Mouse (Mus musculus) spleen, adult 12 weeks (tissue): ENCODE results near the gene 0610010F05Rik.
"Not testable (repeated sequence)": the region's sequence is repeated elsewhere in the genome, so short reads cannot be mapped to it uniquely, and the experiment has no call there.

ENCODE experiments used
- DNase-seq: peaks from one replicate; pipeline ENCODE4 v3.0.0; 2022; ENCODE audit warnings: low spot score

The 0610010F05Rik gene

GRCm38 (mm10) chr11:23632945-23633878, at the start of gene 0610010F05Rik:
Gene 0610010F05Rik (minus strand): TSS chr11:23633639.
- DNase-seq: peak; percentile 80

GRCm38 (mm10) chr11:23682561-23682960, 49.1 kb upstream of the 0610010F05Rik start:
- DNase-seq: no peak

DNA sequence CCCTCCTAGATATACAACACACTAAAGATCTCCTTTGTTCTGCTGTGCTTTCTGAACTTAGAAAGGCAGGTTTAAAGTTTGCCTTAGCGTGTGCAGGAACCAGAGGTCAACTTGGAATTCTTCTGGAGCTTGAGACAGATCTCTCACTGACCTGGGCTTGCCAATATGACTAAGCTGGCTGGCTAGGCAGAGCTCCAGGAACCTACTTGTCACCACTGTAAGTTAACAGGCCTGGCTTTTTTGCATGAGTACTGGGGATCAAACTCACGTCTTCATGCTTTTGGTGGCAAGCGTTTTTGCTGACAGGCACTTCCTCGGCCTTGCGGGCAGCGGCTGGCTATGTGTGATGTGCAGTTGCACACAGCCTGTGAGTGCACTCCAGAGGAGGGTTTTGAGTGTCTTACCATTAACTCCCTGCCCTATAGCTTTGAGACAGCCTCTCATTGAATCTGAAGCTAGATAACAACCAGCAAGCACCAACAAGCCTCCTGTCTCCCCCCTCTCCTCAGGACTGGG, 47.1 kb upstream of the 0610010F05Rik start:
- DNase-seq: no peak

DNA sequence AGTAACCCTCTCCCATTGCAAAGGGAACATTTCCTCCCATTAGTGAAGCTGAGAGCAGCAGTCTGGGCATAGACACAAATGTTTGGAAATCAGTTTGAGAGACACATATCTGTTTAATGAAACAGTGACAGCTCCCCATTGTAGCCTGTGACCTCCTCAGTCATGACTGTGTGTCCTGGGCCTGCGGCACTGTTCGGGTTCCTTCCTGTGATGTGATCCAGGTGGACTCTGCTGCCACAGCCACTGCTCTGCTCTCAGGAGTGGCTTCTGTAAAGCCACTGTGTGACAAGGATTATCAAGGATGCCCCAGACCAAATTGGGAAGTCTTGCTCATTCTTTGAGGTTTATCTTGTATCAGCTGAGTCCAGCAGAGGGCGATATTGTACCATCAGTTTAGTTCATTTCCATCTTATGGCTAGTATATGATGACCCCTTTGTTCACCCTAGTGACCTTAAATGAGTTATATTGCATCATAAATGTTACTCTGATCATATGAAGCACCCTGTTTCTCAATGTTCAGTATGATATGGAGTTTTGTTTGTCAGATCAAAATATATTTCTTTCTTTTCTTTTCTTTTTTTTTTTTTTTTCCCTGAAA, 45.7 kb upstream of the 0610010F05Rik start:
- peak; percentile 40 for DNase-seq

DNA sequence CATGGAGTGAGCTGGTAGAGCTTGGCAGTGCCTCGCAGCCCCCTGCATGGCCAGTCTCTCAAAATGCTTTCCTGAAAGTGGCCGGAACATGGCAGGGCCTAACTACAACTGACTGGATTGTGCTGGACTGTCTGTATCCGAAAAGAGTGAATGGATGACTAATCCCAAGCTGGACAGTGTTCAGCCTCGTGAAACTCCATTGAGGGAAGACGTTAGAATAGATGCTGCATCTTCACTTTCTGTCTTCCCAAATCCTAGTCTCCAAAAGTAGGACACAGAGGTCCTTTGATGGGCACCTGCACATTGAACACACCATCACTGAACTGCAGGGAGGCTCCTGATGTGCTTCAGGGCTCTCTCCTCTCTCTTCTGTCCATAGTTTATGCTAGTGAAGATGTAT, 42.7 kb upstream of the 0610010F05Rik start:
- no peak for DNase-seq

DNA sequence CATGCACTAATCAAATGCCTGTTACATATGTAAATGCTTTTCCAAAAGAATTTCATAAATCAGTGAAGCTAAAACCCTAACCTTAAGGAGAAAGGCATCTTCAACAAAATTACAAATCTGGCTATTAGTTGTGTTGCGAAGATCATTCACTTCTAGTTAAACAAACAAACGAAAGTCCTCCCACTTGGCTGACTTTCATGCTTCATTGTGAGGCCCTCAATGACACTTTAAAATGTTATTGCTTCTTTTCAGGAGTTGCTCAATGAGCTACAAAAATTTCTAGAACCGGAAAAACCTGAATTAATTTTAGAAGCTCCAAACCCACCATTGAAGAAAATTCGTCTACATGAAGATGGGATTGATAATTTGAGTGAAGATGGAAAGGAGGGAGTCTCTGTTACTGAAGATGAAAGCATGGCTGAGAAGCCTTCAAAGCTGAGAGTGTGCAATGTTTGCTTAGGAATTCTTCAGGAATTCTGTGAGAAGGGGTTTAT, 38.9 kb upstream of the 0610010F05Rik start:
- no peak for DNase-seq

- DNase-seq: no peak
Observed at GRCm38 (mm10) chr11:23667128-23667527, 33.7 kb upstream of the 0610010F05Rik start.

DNA sequence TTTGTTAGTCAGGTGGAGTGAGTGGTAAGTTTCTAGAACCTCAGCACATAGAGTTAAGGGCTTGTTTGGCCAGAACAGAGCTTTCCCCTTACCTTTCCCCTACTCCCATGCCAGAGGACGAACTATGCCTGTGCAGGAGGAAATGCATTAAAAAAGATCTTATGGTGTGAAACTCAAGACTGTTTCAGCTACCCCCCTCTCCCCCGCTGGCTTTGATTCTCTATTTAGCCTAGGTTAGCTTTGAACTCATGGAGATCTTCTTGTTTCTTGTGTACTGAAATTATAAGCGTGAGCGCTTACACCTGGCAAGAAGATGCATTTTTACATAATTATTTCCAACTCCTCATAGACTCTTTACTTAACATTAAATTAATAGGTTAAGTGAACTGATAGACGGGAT, 33.1 kb upstream of the 0610010F05Rik start:
- DNase-seq: no peak

GRCm38 (mm10) chr11:23665798-23666501, 32.5 kb upstream of the 0610010F05Rik start, which contains the start of gene Pex13:
Gene Pex13 (minus strand): TSS chr11:23665959.
- peak; percentile 83 for DNase-seq

- no peak for DNase-seq
Observed at GRCm38 (mm10) chr11:23665311-23665786, 31.9 kb upstream of the 0610010F05Rik start, which contains the start of gene Pus10. Gene Pus10 (plus strand): TSS chr11:23665674.

DNA sequence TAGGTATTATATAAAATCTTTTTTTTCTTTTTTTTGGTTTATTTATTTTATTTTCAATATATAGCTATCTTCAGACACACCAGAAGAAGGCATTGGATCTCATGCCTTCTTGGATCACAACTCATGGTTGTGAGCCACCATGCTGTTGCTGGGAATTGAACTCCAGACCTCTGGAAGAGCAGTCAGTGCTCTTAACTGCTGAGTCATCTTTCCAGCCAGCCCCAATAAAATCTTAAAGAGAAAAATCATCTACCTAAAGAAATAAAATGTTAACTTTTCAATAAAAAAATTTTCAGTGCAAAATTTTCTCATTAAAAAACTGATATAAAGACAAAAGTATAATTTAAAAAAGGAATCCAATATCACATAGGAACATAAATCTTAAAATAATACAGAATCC, 30.8 kb upstream of the 0610010F05Rik start:
- DNase-seq: no peak

DNA sequence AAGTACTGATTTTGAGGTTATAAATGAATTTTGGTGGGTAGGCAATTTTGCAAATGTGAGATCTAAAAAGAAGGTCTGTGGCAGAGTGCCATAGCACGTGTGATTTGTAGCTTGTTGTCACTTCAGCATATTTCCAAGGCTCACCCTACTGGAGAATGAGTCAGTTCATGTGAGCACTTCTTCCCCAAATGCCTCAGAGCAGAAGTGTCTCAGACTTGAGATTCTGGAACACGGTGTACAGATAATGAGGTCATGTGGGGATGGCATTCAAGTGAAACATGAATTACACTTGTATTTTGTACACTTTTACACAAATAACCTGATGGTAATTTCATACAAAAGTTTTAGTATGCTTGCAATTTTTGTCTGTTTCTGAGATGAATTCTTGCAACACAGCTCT, 24.4 kb upstream of the 0610010F05Rik start:
- DNase-seq: no peak

DNA sequence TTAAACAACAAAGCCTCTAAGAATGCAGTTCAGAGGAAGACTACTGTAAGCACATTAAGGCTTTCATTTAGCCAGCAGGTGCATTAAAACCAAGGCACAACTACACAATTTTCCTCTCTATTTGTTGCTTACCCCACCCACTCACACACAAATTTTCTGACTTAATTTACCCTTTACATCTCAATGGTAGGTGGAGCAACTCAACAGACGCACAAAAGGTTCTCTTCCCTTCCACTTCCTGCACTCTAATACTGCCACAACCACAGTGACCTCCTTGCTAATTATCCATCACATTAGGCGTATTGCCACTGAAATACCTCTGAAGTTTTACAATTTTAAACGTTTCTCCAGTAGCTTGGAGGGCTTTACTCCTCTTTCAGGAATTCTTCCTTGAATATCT, 20.2 kb upstream of the 0610010F05Rik start:
- no peak for DNase-seq

- DNase-seq: no peak
Observed at GRCm38 (mm10) chr11:23647835-23648234, 14.4 kb upstream of the 0610010F05Rik start.

DNA sequence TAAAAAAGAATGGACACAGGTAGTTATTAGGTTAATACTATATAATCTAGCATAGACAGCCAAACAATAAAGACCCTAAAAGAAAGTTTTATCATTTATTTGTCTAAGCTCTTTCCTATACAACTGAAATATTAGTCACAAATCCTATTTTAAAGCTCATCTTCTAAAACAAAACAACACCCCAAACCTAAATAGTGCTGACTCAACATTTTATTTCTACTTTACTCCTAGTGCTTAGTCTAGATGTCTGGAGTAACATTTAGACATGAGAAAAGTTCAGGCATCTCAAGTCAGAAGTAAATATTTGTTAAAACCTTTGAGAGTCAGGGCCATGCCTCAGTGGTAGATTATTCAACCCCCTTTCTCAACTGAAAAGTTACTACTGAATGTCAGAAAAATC, 14.0 kb upstream of the 0610010F05Rik start:
- DNase-seq: no peak

DNA sequence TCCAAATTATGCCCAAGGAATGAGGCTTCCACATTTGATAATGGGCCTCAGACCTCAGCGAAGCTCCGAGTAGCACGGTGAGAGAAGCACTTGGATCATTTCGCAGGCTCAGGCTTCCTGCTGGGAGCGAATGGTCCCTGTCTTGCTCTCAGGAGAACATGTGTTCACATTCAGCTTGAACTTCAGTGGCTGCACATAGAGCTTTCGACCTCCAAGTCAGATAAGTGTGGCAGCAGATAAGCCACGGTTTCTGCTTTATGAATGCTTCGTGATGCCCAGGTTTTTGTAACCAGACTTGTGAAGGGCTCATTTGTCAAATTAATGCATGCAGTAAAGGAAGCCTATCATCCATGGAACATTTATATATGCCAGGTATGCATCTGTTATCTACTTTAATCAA, 1.1 kb upstream of the 0610010F05Rik start:
- no peak for DNase-seq

DNA sequence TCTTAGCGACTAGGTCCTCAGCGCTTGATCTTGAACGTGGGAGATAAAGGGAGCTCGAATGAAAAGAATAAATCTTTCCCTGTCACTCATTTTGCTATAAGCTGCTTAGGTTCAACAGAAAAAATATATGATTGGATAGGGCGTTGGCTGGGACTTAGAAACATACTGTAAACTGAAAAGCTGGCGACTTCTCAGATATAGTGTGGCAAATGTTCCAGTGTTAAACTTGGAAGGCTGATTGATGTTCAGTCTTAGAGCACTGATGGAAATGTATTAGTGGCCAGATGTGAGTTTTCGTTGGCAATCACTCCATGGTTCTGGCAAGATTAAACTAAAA, 408 bp upstream of the 0610010F05Rik start:
- no peak for DNase-seq

GRCm38 (mm10) chr11:23630664-23631063, 2.8 kb downstream of the 0610010F05Rik start:
- no peak for DNase-seq

DNA sequence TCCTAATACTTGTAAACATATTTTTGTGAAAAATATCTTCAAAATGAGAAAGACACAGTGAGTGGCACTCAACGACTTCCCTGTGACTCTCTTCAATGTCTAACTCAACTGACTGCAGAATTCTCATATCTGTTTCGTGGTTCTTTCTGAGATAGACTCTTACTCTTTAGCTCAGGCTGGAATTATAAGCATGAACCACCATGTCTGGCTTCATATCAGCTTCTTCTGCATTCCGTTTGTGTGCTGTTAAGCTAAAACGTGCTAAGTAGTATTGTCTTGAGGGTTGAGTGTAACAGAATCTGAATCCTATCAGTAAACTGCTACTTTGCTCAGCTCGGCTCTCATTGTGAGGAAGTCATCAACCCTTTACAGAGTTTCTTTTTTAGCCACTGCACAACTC, 14.4 kb downstream of the 0610010F05Rik start:
- DNase-seq: no peak

GRCm38 (mm10) chr11:23614546-23614945, 18.9 kb downstream of the 0610010F05Rik start:
- DNase-seq: no peak

DNA sequence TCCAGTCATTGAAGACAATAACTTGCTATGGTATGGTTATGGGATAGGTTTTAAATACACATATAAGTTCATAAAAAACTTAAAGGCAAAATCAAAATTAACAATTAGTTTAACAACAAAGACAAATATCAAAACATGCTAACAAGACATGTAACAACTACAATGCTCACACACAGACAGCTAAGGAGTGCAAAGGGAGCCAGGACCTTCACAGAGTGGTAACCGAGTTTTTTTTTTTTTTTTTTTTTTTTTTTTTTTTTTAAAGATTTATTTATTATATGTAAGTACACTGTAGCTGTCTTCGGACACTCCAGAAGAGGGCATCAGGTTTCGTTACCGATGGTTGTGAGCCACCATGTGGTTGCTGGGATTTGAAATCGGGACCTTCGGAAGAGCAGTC, 26.1 kb downstream of the 0610010F05Rik start:
- DNase-seq: not testable (repeated sequence)

- no peak for DNase-seq
Observed at GRCm38 (mm10) chr11:23570130-23570529, 63.3 kb downstream of the 0610010F05Rik start.
